Mouse (Mus musculus): ENCODE data around the gene Sh3glb2. TPM values are rescaled to one million over a fixed set of nuclear protein-coding genes. Genes with fewer than 3 reads are reported as not detected.
A peak's percentile ranks its signal among the peaks of the same experiment; 100 is the strongest.

The Sh3glb2 gene
- polyA plus RNA-seq, 1 experiment, result 562 TPM

DNA sequence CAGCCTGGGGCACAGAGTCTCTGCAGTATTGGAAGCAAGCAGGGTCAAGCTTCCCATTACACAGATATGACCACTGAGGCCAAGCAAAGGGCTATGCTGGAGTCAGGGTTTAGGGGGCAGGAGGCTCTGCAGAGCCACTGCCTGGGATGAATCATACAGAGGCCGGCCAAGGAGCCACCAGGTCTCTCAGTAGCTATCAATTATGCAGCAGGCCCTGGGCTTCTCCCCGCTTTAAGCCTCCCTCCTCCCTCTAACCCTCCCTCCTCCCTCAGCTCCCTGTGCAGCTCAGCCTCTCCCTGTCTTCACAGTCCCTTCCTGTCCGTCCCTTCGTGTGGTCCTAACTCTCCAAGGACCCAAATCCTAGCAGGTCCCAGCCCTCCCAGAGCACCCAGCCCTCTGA is 2.9 kb downstream of the Sh3glb2 start:
- TF ChIP-seq CTCF (IDR thresholded peaks at IDR 0.05; ENCODE audit: insufficient read depth, low read depth, low read length), result no peak
- TF ChIP-seq POLR2A (IDR thresholded peaks at IDR 0.05; ENCODE audit: insufficient read depth, low read depth, low read length), result no peak
- Histone ChIP-seq H3K27ac (ENCODE audit: insufficient read depth, low read depth, low read length) (no peak overlapping the region), H3K4me1 (ENCODE audit: control insufficient read depth, insufficient read depth, low read length) (peaks cover 42% of the 10 kb centered on the region), H3K4me3 (ENCODE audit: insufficient read depth, low read depth, low read length) (peak overlapping the region; percentile 15; the same call in 1 of the 2 replicates)
- 22% methylated on average over 4 of the region's 4 CpGs for WGBS

DNA sequence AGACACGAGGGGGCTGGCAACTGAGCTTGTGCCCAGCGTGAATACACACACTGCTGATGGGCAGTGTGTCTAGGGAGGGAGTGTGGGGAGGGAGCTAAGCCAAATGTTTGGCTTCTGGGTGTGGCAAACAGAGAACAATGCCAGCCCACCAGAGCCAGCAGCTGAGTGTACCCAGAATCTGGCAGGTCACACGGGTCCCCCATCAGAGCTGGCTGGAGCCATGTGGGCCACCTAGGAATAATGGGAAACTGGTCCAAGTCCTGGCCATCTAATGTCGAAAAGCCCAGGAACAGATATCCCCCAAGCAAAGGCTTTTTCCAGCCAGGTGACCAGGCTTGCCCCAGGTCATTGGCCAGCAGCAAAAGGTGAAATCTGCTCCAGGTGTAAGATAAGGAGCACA is 3.3 kb downstream of the Sh3glb2 start:
- WGBS, result 19% methylated on average over 4 of the region's 4 CpGs
- no peak overlapping the region for H3K27ac ChIP-seq (ENCODE audit: insufficient read depth, low read depth, low read length)
- TF ChIP-seq POLR2A (IDR thresholded peaks at IDR 0.05; ENCODE audit: insufficient read depth, low read depth, low read length), result no peak
- TF ChIP-seq CTCF (IDR thresholded peaks at IDR 0.05; ENCODE audit: insufficient read depth, low read depth, low read length), result no peak

DNA sequence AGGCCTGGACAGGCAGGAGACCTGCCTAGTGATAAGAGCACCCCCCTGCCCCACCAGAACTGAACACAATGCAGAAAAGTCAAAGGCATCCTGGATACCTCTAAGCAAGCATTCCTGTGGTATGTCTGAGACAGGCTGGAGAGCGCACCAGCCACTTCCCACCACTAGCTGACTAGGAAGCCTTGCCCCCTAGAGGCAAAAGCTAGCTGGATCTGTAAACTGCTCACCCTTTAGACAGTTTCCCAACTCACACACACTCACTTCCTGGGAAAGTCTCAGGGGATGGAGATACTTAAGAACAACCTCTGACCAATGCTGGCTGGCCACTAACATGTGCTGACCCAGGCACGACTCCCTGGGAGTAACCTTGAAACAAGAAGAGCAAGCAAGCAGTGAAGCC is 8.0 kb downstream of the Sh3glb2 start:
- H3K27ac ChIP-seq (ENCODE audit: insufficient read depth, low read depth, low read length), result no peak overlapping the region
- TF ChIP-seq POLR2A (IDR thresholded peaks at IDR 0.05; ENCODE audit: insufficient read depth, low read depth, low read length) (no peak), CTCF (IDR thresholded peaks at IDR 0.05; ENCODE audit: insufficient read depth, low read depth, low read length) (no peak)
- no peak overlapping the region for H3K4me3 ChIP-seq (ENCODE audit: insufficient read depth, low read depth, low read length)
- H3K4me1 ChIP-seq (ENCODE audit: control insufficient read depth, insufficient read depth, low read length), result peaks cover 16% of the 10 kb centered on the region
- WGBS, result 71% methylated on average over 2 of the region's 2 CpGs

More for the DNA sequence above, 3.3 kb downstream of the Sh3glb2 start:
- H3K4me3 ChIP-seq (ENCODE audit: insufficient read depth, low read depth, low read length), result no peak overlapping the region
- peaks cover 42% of the 10 kb centered on the region for H3K4me1 ChIP-seq (ENCODE audit: control insufficient read depth, insufficient read depth, low read length)

DNA sequence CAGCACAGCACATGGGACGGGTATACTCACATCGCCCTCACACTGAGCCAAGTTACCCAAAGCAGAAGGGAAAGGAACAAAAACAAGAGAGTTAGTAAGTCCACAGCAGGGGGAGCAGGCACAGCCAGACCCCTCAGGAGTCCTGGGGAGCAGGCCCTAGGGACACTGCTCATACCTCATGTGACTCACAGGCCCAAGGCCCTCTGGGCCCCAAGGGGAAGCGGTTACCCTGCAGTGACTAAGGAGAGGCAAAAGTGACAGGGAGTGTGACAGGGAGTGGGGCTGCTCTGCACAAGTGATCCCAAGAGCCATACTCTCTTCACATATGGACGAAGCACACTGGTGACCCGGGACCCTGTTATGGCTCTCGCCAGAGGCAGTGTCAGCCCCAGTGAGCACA is 9.9 kb downstream of the Sh3glb2 start:
- WGBS, result 84% methylated on average over 6 of the region's 6 CpGs

DNA sequence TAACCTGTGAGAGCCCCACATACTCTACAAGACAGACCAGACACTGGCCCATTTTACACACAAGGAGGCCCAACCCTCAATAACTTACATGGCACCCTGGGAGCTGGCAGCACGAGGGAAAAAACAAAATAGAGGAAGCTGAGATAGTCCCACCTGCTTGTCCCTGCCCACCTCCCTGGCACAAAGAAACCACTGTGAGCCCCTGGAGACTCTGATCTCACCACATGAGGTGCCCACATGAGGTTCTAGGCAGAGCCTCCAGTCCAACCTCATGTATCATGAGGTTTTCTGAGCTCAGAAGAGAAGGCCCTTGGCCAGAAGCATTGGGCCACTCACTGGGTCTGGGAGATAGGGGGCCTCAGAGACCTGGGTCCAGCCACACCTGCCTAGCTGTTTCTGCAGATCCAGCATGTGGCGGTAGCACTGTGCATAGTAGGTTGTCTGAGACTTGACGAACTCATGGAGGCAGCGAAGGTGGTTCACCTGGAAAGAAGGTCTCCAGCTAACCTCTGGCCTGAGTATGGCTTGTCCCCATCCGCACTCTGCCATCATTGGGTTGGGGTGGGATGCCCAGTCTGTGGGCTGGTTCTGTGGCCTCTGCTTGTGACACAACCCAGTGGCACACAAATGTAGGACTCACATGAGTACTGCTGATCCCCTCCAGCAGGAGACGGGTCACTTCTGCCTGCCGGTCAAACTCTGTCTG is 13.0 kb downstream of the Sh3glb2 start:
- TF ChIP-seq POLR2A (IDR thresholded peaks at IDR 0.05; ENCODE audit: insufficient read depth, low read depth, low read length) (no peak), CTCF (IDR thresholded peaks at IDR 0.05; ENCODE audit: insufficient read depth, low read depth, low read length) (no peak)
- Histone ChIP-seq H3K4me1 (ENCODE audit: control insufficient read depth, insufficient read depth, low read length) (peaks cover 14% of the 10 kb centered on the region), H3K27ac (ENCODE audit: insufficient read depth, low read depth, low read length) (no peak overlapping the region), H3K4me3 (ENCODE audit: insufficient read depth, low read depth, low read length) (no peak overlapping the region)
- 85% methylated on average over 7 of the region's 7 CpGs for WGBS

More for the DNA sequence above, 9.9 kb downstream of the Sh3glb2 start:
- Histone ChIP-seq H3K27ac (ENCODE audit: insufficient read depth, low read depth, low read length) (no peak overlapping the region), H3K4me3 (ENCODE audit: insufficient read depth, low read depth, low read length) (no peak overlapping the region), H3K4me1 (ENCODE audit: control insufficient read depth, insufficient read depth, low read length) (peaks cover 4% of the 10 kb centered on the region; the same call in 1 of the 2 replicates)
- no peak for TF ChIP-seq POLR2A (IDR thresholded peaks at IDR 0.05; ENCODE audit: insufficient read depth, low read depth, low read length)
- TF ChIP-seq CTCF (IDR thresholded peaks at IDR 0.05; ENCODE audit: insufficient read depth, low read depth, low read length), result no peak

DNA sequence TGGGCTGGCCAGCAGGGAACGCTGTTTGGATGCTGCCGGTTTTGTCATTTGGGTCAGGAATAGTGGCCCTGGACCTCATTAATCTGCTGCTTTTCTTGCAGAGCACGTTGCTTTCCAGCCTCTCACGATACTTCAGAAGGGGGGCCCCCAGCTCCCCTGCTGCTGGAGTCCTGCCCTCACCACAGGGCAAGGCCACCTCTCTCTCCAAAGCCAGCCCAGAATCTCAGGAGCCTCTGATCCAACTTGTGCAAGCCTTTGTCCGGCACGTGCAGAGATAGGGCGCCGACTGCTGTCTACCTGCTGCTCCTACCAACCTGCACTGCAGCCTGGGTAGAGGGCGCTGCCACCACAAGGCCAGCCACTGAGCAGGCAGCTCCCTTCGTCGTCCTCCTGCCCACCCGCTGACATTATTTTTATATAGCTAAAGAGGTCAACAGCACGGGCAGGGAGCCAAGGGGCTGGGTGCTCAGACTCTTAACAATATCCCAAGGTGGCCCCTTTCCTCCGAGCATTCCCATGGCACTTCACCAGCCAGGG is 15.5 kb downstream of the Sh3glb2 start:
- TF ChIP-seq POLR2A (IDR thresholded peaks at IDR 0.05; ENCODE audit: insufficient read depth, low read depth, low read length) (no peak), CTCF (IDR thresholded peaks at IDR 0.05; ENCODE audit: insufficient read depth, low read depth, low read length) (no peak)
- H3K4me1 ChIP-seq (ENCODE audit: control insufficient read depth, insufficient read depth, low read length), result peaks cover 14% of the 10 kb centered on the region
- H3K27ac ChIP-seq (ENCODE audit: insufficient read depth, low read depth, low read length), result peak overlapping the region; percentile 23
- no peak overlapping the region for H3K4me3 ChIP-seq (ENCODE audit: insufficient read depth, low read depth, low read length)
- WGBS, result 25% methylated on average over 14 of the region's 14 CpGs

DNA sequence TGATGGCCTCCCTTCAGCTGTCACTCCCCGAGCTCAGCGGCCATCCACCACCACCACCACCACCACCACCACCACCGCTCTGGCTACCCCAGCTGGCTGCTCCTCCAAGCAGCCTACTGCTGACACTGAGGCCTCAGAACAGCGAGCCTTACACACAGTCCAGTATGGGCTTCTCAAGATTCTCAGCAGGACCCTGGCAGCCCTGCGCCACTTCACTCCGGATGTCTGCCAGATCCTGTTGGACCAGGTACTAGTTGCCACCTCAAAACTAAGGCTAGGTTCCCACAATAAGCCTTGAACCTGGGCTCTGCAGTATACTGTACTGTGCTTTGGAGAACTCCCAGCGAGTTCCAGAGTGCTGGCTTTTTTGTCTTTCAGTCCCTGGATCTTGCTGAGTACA is 16.6 kb downstream of the Sh3glb2 start:
- WGBS, result 84% methylated on average over 7 of the region's 7 CpGs
- Histone ChIP-seq H3K27ac (ENCODE audit: insufficient read depth, low read depth, low read length) (no peak overlapping the region), H3K4me1 (ENCODE audit: control insufficient read depth, insufficient read depth, low read length) (peaks cover 14% of the 10 kb centered on the region), H3K4me3 (ENCODE audit: insufficient read depth, low read depth, low read length) (no peak overlapping the region)
- no peak for TF ChIP-seq POLR2A (IDR thresholded peaks at IDR 0.05; ENCODE audit: insufficient read depth, low read depth, low read length)
- no peak for TF ChIP-seq CTCF (IDR thresholded peaks at IDR 0.05; ENCODE audit: insufficient read depth, low read depth, low read length)

DNA sequence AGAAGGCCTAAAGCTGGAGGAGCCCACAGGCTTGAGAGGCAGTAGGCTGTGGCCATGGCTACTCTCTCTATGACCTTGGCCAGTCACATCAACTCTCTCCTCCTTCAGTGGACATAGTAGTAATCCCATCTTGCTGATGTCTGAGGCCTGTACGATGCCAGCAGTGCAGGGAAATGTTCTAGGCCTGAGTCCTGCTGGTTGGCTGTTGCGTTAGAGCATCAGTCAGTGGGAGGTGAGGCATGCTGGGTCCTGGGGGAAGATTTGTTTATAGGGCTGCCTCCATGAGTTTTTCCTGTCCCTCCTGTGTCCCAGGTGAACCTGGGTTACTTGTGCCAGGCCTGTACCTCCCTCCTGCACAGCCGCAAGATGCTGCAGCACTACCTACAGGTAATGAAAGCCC is 17.1 kb downstream of the Sh3glb2 start:
- TF ChIP-seq POLR2A (IDR thresholded peaks at IDR 0.05; ENCODE audit: insufficient read depth, low read depth, low read length) (no peak), CTCF (IDR thresholded peaks at IDR 0.05; ENCODE audit: insufficient read depth, low read depth, low read length) (no peak)
- Histone ChIP-seq H3K27ac (ENCODE audit: insufficient read depth, low read depth, low read length) (no peak overlapping the region), H3K4me3 (ENCODE audit: insufficient read depth, low read depth, low read length) (no peak overlapping the region), H3K4me1 (ENCODE audit: control insufficient read depth, insufficient read depth, low read length) (peaks cover 18% of the 10 kb centered on the region)
- 85% methylated on average over 3 of the region's 3 CpGs for WGBS

DNA sequence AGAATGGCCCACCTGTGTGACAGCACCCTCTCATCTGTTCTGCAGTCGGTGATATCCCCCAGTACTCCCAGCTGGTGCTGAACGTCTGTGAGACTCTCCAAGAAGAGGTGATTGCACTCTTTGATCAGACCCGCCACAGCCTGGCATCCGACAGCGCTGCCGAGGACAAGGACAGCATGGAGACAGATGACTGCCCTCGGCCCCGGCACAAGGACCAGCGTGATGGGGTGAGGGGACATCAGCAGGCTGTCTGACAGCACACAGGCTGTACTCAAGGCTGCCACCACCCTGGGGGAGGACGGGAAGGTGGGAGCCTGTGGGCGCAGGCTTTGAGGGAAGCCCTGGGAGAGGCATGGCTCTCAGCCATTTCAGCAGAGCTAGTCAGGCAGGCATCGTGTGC is 22.0 kb downstream of the Sh3glb2 start:
- Histone ChIP-seq H3K4me3 (ENCODE audit: insufficient read depth, low read depth, low read length) (peak overlapping the region; percentile 6; the same call in 1 of the 2 replicates), H3K4me1 (ENCODE audit: control insufficient read depth, insufficient read depth, low read length) (peaks cover 17% of the 10 kb centered on the region), H3K27ac (ENCODE audit: insufficient read depth, low read depth, low read length) (0 out of 2 replicates have a peak overlapping the region, but pooled peaks have one; percentile 50)
- WGBS, result 68% methylated on average over 12 of the region's 12 CpGs
- TF ChIP-seq POLR2A (IDR thresholded peaks at IDR 0.05; ENCODE audit: insufficient read depth, low read depth, low read length) (no peak), CTCF (IDR thresholded peaks at IDR 0.05; ENCODE audit: insufficient read depth, low read depth, low read length) (no peak)

Data from olfactory bulb, adult 2 months (tissue).